Mouse (Mus musculus) activated CD4-positive, CD25-positive, alpha-beta regulatory T cell (primary cell): ENCODE measurements around the gene Ube2l6. TPM values are rescaled to one million over a fixed set of nuclear protein-coding genes. Genes with fewer than 3 reads are reported as not detected.

Experiments
- polyA plus RNA-seq, 2 experiments: library from polyadenylated mRNA; unstranded; fragments of 100-300 nt; shearing (Covaris generic); gene quantifications; one replicate each; pipeline ENCODE4 v1.2.1; 2017

Gene Ube2l6
- 10 to 100 TPM; 23.1 to 71.4 TPM for polyA plus RNA-seq

DNA sequence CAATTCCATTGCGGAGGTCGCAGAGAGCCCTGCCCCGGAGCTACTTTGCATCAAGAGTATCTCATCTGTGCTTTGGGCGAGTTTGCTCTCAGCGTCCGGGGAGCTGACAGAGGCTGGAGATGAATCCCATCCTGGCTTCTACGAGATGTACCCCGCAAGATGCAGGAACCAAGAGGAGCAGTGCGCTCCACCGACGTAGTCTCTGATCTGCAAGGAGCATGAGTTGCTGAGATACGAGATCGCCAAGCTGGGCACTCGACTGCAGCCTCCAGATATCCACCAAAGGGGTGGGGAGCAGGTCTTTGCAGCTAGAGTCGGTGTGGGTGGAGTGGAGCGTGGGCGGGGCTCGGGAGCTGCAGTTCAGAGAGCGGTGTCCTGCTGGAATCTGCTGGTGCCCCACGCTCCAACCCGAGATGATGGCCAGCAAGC lies at the start of gene Ube2l6:
Gene Ube2l6, plus strand, starts transcription at position 336 of the 429 bp plus-strand sequence.

DNA sequence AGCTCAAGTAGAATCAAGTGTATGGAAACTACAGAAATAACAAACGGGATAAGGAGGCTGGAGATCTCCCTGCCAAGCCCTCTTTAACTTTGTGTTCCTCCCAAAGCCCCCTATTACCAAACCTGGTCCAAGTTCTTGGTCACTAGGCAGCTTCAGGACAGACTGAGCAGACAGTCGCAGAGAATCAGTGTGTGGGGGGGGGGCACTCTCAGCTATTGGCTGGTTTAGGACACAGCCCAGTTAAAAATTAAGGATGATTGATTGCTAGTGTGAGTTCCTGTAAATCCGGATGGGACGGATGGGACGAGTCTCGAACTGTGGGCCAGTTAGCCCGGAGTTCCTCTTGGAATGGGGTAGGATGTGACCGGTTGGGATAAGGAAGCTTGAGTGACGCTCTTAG lies 23.4 kb upstream of the Ube2l6 start, which contains the start of gene Serping1:
Gene Serping1, minus strand, starts transcription at position 204 of the 400 bp plus-strand sequence.

DNA sequence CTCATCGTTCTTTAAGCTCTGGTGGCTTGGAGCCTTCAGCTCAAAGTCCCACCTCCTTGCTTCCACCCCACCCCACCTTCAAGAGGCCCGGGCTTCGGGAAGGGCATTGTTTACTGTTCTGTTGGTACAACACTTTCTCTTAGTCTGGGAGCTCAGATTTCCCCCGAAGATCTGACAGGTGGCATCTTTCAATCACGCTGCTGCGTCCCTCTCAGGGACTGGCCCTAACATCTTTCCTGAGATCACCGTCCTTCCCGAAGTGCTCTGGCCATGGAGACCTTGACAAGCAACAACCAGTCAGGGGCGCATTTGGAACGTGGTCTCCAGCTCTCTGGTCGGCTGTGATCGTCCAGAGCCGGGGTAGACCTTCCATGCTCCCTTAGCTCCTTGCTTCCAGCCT lies 23.9 kb downstream of the Ube2l6 start, which contains the start of gene Smtnl1:
Gene Smtnl1, minus strand, starts transcription at position 101 of the 400 bp plus-strand sequence.

DNA sequence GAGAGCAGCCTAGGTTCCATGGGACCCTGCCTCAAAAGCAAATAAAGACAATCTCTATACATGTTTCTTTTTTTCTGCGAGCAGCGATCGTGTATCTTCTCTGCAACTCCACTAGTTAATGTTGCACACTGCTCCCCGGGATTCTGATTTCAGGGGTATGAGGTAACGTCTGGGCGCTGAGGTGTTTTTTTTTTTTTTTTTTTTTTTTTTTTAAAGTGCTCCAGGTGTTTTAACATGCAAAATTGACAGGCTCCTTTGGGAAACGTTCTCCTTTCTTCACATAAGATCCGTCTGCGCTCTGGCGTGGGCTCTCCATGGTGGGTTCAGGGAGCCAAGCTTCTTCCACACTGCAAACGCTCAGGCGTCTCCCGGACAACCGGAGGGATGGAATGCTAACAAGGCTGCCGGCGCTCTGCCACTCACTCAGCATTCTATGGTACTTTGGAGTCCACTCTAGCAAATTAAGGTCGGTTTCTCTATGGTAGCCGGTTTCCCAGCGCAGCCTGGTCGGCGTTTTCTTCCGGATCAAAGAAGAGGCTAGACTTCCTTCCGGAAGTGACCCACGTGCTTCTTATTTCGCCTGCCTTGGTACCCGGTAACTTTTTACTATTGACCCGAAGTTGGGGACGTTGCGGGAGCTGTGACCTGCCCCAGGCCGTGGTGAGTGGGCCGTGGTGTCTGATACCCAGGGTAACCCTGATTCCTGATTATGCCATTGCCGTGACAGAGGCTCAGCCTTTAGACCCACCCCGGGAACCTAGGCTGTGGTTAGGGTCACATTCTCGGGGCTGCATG lies 28.1 kb downstream of the Ube2l6 start, which contains the start of gene Timm10:
Gene Timm10, plus strand, starts transcription at position 510 of the 795 bp plus-strand sequence.

DNA sequence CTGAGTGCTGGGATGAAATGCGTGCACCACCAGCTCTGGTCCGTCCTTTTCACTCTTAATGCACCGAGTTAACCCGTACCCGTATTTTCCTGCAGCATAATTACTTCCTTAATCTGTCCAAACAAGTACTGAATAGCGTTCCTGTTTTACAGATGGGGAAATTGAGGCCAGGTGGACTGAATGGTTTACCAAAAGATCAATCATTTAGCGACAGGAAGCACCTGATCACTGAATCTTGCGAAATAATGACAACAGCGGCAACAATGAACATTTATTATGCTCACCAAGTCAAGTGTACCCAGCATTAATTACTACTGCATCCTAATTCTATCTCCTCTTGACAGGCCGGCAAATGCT lies 39.9 kb downstream of the Ube2l6 start, which contains the start of gene Slc43a1:
Gene Slc43a1, plus strand, starts transcription at position 258 of the 357 bp plus-strand sequence.

Other genes starting within 250 kb of the Ube2l6 start
- gene Ctnnd1, start 148.1 kb upstream of the Ube2l6 start, polyA plus RNA-seq, result 1 to 10 TPM in 1 of 2 experiments, under 1 TPM in 1; 0.62 to 2.2 TPM
- under 1 TPM in 1 of 2 experiments, not detected in 1; 0.23 TPM for gene Btbd18, start 139.7 kb upstream of the Ube2l6 start, polyA plus RNA-seq
- gene Selenoh, start 128.1 kb upstream of the Ube2l6 start, polyA plus RNA-seq, result 100 to 1,000 TPM; 110 to 128 TPM
- not detected for gene Gm28635, start 120.8 kb upstream of the Ube2l6 start, polyA plus RNA-seq
- 10 to 100 TPM; 31.4 to 34.1 TPM for gene Med19, start 120.4 kb upstream of the Ube2l6 start, polyA plus RNA-seq
- gene Tmx2, start 119.7 kb upstream of the Ube2l6 start, polyA plus RNA-seq, result 10 to 100 TPM; 70.5 to 91.6 TPM
- gene Zdhhc5, start 83.6 kb upstream of the Ube2l6 start, polyA plus RNA-seq, result 10 to 100 TPM; 27.5 to 46.1 TPM
- 10 to 100 TPM; 49.8 to 53.2 TPM for gene Clp1, start 71.5 kb upstream of the Ube2l6 start, polyA plus RNA-seq
- 1 to 10 TPM in 1 of 2 experiments, under 1 TPM in 1; 0.31 to 1.1 TPM for gene Ypel4, start 64.8 kb upstream of the Ube2l6 start, polyA plus RNA-seq
- gene Gm19426, start 55.2 kb upstream of the Ube2l6 start, polyA plus RNA-seq, result not detected
- gene Serping1, start 23.4 kb upstream of the Ube2l6 start, polyA plus RNA-seq, result not detected
- gene Smtnl1, start 23.8 kb downstream of the Ube2l6 start, polyA plus RNA-seq, result under 1 TPM in 1 of 2 experiments, not detected in 1; 0.16 TPM
- 10 to 100 TPM; 21.9 to 43.6 TPM for gene Timm10, start 28.2 kb downstream of the Ube2l6 start, polyA plus RNA-seq
- 1 to 10 TPM; 7.3 to 8.2 TPM for gene Slc43a1, start 40.0 kb downstream of the Ube2l6 start, polyA plus RNA-seq
- gene Rtn4rl2, start 87.9 kb downstream of the Ube2l6 start, polyA plus RNA-seq, result not detected
- gene Slc43a3, start 137.8 kb downstream of the Ube2l6 start, polyA plus RNA-seq, result 10 to 100 TPM; 10.3 to 15.7 TPM
- gene Prg2, start 181.6 kb downstream of the Ube2l6 start, polyA plus RNA-seq, result 1 to 10 TPM; 7.7 to 8.3 TPM
- under 1 TPM; 0.29 to 0.43 TPM for gene Prg3, start 189.4 kb downstream of the Ube2l6 start, polyA plus RNA-seq
- 100 to 1,000 TPM; 162 to 179 TPM for gene Ssrp1, start 238.4 kb downstream of the Ube2l6 start, polyA plus RNA-seq
- gene P2rx3, start 238.6 kb downstream of the Ube2l6 start, polyA plus RNA-seq, result 1 to 10 TPM in 1 of 2 experiments, not detected in 1; 2.1 TPM
- 10 to 100 TPM in 1 of 2 experiments, 1 to 10 TPM in 1; 9.3 to 12.7 TPM for gene Tnks1bp1, start 249.2 kb downstream of the Ube2l6 start, polyA plus RNA-seq